Mouse (Mus musculus) lung, postnatal 0 days (tissue): ENCODE measurements around the gene Ffar3. TPM values are rescaled to one million over a fixed set of nuclear protein-coding genes. Genes with fewer than 3 reads are reported as not detected.
"Not testable (repeated sequence)": the region's sequence is repeated elsewhere in the genome, so short reads cannot be mapped to it uniquely, and the experiment has no call there.

Experiments
- ATAC-seq: fragments of 200-750 bp; cut with Nextera tagmentation; 2 replicates; pipeline ENCODE4 v1.8.0; 2017; ENCODE audit warnings: moderate library complexity
- DNase-seq: peaks from one replicate; pipeline ENCODE4 v3.0.0-alpha.2; 2016; ENCODE audit warnings: low spot score
- H3K27ac ChIP-seq: fragments of 300-500 bp; sonication (generic); 2 replicates; pipeline ENCODE4 v1.5.1; 2014; ENCODE audit warnings: antibody characterized with exemption, mild to moderate bottlenecking, low read length, mixed read lengths
- H3K27me3 ChIP-seq: fragments of 300-500 bp; sonication (generic); replicated peaks from 2 replicates; pipeline ENCODE4 v1.6.1; 2014; ENCODE audit warnings: low read length, mixed read lengths; ENCODE audit not compliant: insufficient read depth
- H3K36me3 ChIP-seq: fragments of 300-500 bp; sonication (generic); 2 replicates; pipeline ENCODE4 v1.6.1; 2014; ENCODE audit warnings: low read length, mixed read lengths; ENCODE audit not compliant: insufficient read depth
- H3K4me1 ChIP-seq: fragments of 300-500 bp; sonication (generic); 2 replicates; pipeline ENCODE4 v1.6.1; 2014; ENCODE audit warnings: antibody characterized with exemption, low read depth, low read length, mixed read lengths; ENCODE audit not compliant: insufficient read depth
- H3K4me2 ChIP-seq: fragments of 300-500 bp; sonication (generic); replicated peaks from 2 replicates; pipeline ENCODE4 v1.6.1; 2014; ENCODE audit warnings: low read depth, mild to moderate bottlenecking, low read length, moderate library complexity, mixed read lengths
- H3K4me3 ChIP-seq: fragments of 300-500 bp; sonication (generic); 2 replicates; pipeline ENCODE4 v1.5.1; 2014; ENCODE audit warnings: low read depth, low read length
- H3K9ac ChIP-seq: fragments of 300-500 bp; sonication (generic); replicated peaks from 2 replicates; pipeline ENCODE4 v1.6.1; 2014; ENCODE audit warnings: low read depth, mild to moderate bottlenecking
- H3K9me3 ChIP-seq: fragments of 300-500 bp; sonication (generic); 2 replicates; pipeline ENCODE4 v1.6.1; 2016; ENCODE audit warnings: low read length, mixed read lengths
- CTCF ChIP-seq: IDR thresholded peaks from 2 replicates; pipeline ENCODE4 v1.5.1; 2016; ENCODE audit warnings: antibody characterized with exemption, mild to moderate bottlenecking
- EP300 ChIP-seq: IDR thresholded peaks from 2 replicates; pipeline ENCODE4 v1.6.1; 2016; ENCODE audit warnings: antibody characterized with exemption, mild to moderate bottlenecking, control low read depth
- WGBS: fragments of 180-500 bp; shearing (Covaris S2); extraction: QIAGEN DNeasy Blood & Tissue Kit; methylation state at CpG from one replicate; pipeline ENCODE4 v1.1.7; 2014; 5-methylcytosine and 5-hydroxymethylcytosine counted together
- polyA plus RNA-seq: library from polyadenylated mRNA; unstranded; fragments of >200 nt; fragmentation: Nextera tagmentation; extraction: Ambion mirVana; gene quantifications from 2 replicates; pipeline ENCODE4 v1.2.1, GENCODE M21; 2015

Ffar3 gene
- polyA plus RNA-seq, 1 experiment from 2014 or later = not detected

- no peak overlapping the region for H3K4me3 ChIP-seq
- no peak for ATAC-seq
These were observed 18.7 kb downstream of the Ffar3 start for GRCm38 (mm10) chr7:30837277-30837676.

GRCm38 (mm10) chr7:30832684-30833083 lies 23.3 kb downstream of the Ffar3 start:
- H3K9me3 ChIP-seq, H3K27me3 ChIP-seq, H3K4me1 ChIP-seq, H3K4me3 ChIP-seq, DNase-seq, ATAC-seq, H3K27ac ChIP-seq, H3K9ac ChIP-seq, H3K36me3 ChIP-seq, H3K4me2 ChIP-seq: not testable (repeated sequence)
- 29% methylated on average over 7 of the region's 11 CpGs for WGBS

More at GRCm38 (mm10) chr7:30837277-30837676, 18.7 kb downstream of the Ffar3 start:
- Histone ChIP-seq H3K4me1 (no peaks in the 10 kb centered on the region), H3K9ac (no peak overlapping the region), H3K36me3 (no peaks in the 10 kb centered on the region), H3K4me2 (no peak overlapping the region), H3K27ac (no peak overlapping the region), H3K27me3 (no peaks in the 10 kb centered on the region), H3K9me3 (no peaks in the 10 kb centered on the region)
- DNase-seq = no peak
- TF ChIP-seq CTCF = no peak
- TF ChIP-seq EP300 = no peak

- Histone ChIP-seq H3K9me3 (no peaks in the 10 kb centered on the region), H3K4me1 (no peaks in the 10 kb centered on the region), H3K27me3 (no peaks in the 10 kb centered on the region), H3K4me3 (no peak overlapping the region), H3K36me3 (no peaks in the 10 kb centered on the region), H3K27ac (no peak overlapping the region), H3K4me2 (no peak overlapping the region), H3K9ac (no peak overlapping the region)
- DNase-seq (no peak), ATAC-seq (no peak)
- TF ChIP-seq CTCF (no peak), EP300 (no peak)
- 65% methylated on average over 16 of the region's 17 CpGs for WGBS
These were observed 23.7 kb downstream of the Ffar3 start for GRCm38 (mm10) chr7:30832261-30832660.

DNA sequence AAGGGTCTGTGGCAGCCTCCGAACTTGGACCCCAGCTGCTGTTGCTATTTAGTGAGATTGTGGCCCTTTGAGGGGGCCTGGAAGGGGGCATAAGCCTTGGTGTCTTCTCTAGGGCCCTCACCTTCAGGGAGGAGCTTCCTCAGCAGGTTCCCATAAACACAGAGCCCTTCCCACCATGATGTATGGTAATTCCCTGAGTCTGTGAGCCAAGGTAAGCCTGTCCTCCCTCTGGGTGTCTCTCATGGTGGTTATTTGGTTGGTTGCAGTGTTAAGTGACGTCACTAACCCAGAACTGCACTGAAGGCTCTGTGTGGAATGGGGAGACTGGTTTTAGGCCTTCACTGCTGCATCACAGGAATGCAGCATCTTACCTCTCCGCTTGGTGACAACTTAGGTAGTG lies 26.6 kb downstream of the Ffar3 start:
- Histone ChIP-seq H3K4me1 (no peaks in the 10 kb centered on the region), H3K27ac (no peak overlapping the region), H3K4me2 (no peak overlapping the region), H3K27me3 (no peaks in the 10 kb centered on the region), H3K9me3 (no peaks in the 10 kb centered on the region), H3K36me3 (no peaks in the 10 kb centered on the region), H3K9ac (no peak overlapping the region), H3K4me3 (no peak overlapping the region)
- 52% methylated on average over 3 of the region's 3 CpGs for WGBS
- TF ChIP-seq CTCF (no peak), EP300 (no peak)
- ATAC-seq = no peak
- DNase-seq = no peak

DNA sequence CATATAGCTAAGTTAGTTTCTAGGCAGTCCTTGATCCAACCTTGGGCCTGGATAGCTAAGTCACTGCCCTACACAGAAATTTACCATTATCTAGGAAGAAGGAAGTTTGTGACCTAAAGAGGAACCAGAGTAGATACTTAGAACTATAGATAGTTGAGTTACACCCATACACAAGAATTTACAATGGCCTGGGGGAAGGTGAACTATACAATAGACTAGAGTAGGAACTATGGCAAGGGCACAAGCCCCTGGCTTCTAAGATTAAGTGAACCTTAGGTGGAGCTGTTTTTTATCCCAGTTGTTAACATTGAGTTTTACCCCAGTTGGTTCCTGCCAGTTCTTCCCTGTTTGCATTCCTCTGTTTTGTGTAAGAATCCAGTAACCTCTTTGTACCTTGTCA lies 27.1 kb downstream of the Ffar3 start:
- H3K4me2 ChIP-seq, H3K9ac ChIP-seq, ATAC-seq, H3K4me1 ChIP-seq, H3K4me3 ChIP-seq, H3K27me3 ChIP-seq, H3K36me3 ChIP-seq, H3K9me3 ChIP-seq, H3K27ac ChIP-seq, DNase-seq: not testable (repeated sequence)

DNA sequence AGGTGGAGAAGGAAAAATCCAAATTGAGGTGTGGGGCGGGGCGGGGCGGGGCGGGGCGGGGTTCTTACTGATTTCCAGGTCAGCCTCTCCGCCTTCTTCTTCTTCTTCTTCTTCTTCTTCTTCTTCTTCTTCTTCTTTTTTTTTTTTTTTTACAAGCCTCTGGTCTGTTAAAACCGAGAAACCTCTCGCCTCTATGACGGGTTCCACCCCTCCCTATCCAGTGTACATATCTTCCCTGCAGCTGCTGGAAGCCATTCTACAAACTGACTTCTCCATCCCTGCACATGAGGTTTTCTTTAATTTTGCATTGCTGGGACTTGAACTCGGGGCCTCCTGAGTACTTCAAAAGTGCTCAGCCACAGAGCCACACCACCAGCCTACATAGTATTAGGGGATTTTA lies 29.3 kb downstream of the Ffar3 start:
- TF ChIP-seq CTCF (no peak), EP300 (no peak)
- 88% methylated on average over 10 of the region's 10 CpGs for WGBS

DNA sequence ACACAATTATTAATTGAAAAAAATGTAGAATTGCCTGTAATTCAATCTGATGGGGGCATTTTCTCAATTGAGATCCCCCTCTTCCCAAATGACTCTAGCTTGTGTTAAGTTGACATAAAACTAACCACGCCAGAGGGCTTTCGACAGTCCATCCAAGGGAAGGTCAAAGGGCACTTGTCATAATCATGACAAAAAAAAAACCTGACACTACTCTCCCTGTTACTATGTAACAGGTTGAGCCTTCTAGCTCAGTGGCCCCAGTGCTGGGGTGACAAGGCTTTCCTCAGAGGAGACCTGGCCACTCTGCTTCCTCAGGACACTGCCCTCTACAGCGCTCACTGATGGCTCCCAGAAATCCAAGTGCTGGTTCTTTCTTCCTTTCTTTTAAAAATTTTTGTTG lies 31.7 kb downstream of the Ffar3 start:
- Histone ChIP-seq H3K4me3 (no peak overlapping the region), H3K27ac (no peak overlapping the region), H3K36me3 (no peaks in the 10 kb centered on the region), H3K27me3 (no peaks in the 10 kb centered on the region), H3K4me2 (no peak overlapping the region), H3K4me1 (no peaks in the 10 kb centered on the region), H3K9ac (no peak overlapping the region), H3K9me3 (no peaks in the 10 kb centered on the region)
- no peak for DNase-seq
- ATAC-seq = no peak
- TF ChIP-seq CTCF = no peak
- no peak for TF ChIP-seq EP300
- WGBS = 90% methylated on average over 3 of the region's 3 CpGs

More for the DNA sequence above, 29.3 kb downstream of the Ffar3 start:
- ATAC-seq (no peak), DNase-seq (no peak)
- Histone ChIP-seq H3K36me3 (no peaks in the 10 kb centered on the region), H3K4me1 (no peaks in the 10 kb centered on the region), H3K4me3 (no peak overlapping the region), H3K4me2 (no peak overlapping the region), H3K9ac (no peak overlapping the region), H3K9me3 (no peaks in the 10 kb centered on the region), H3K27me3 (no peaks in the 10 kb centered on the region), H3K27ac (no peak overlapping the region)
